9 mouse cellular contexts compared by ENCODE assay signal in the genomic region with DNA sequence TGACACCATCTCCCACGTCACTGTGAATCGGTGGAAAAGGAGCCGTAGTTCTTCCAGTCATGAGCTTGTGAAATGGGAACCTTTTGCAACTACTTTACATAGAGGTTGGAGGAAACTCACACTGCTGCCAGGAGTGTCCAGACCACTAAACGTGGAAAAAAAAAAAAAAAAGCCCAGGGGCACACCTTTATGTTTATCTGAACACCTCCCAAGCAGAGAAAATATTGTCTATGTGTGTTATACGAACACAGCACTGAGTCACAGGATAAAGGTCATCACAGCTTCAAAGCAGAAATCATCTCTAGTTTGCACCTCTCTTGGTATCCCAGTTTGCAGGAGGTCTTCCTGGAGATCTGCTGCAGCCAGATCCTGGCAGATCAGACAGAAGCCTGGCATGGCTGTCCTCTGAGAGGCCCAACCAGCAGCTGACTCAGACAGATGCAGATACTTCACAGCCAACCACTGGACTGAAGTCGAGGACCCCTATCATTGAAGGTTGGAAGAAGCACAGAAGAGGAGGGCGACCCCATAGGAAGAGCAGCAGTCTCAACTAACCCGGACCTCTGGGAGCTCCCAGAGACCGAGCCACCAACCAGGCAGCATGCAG. TPM values are rescaled to one million over a fixed set of nuclear protein-coding genes. Genes with fewer than 3 reads are reported as not detected.
A peak's percentile ranks its signal among the peaks of the same experiment; 100 is the strongest.
DNase-seq lines count a peak whose midpoint lies in the region; ATAC-seq and TF ChIP-seq lines count a peak whose summit lies in the region.
"Had no signal": no experiment of that assay in that cellular context is flagged by ENCODE, and none has a peak within 500 bp of the region (broad histone marks: within the 10 kb centered on the region; RNA-seq: fewer than 3 reads in every experiment).

No protein-coding gene starts in this region.

- no peak overlapping the region for H3K27ac ChIP-seq in kidney, postnatal 0 days
- H3K27ac ChIP-seq in embryonic facial prominence, embryonic 14.5 days (replicated peaks; ENCODE audit: low read depth, low read length) = no peak overlapping the region
- H3K27ac ChIP-seq in intestine, postnatal 0 days (ENCODE audit: low read depth, low read length) = peak overlapping the region; percentile 57
- no peak overlapping the region for H3K27ac ChIP-seq in neural tube, embryonic 15.5 days (replicated peaks)

- H3K4me1 ChIP-seq in kidney, postnatal 0 days (replicated peaks; ENCODE audit: insufficient read depth, low read length) = no peaks in the 10 kb centered on the region
- H3K4me1 ChIP-seq in embryonic facial prominence, embryonic 14.5 days (ENCODE audit: control insufficient read depth, insufficient read depth, low read length) = peaks cover 7% of the 10 kb centered on the region; the same call in 1 of the 2 replicates
- H3K4me1 ChIP-seq in intestine, postnatal 0 days (replicated peaks; ENCODE audit: control insufficient read depth, insufficient read depth, low read length) = peaks cover 3% of the 10 kb centered on the region; the same call in 1 of the 2 replicates
- H3K4me1 ChIP-seq in neural tube, embryonic 15.5 days = peaks cover 17% of the 10 kb centered on the region

- no peaks in the 10 kb centered on the region for H3K27me3 ChIP-seq in kidney, postnatal 0 days (ENCODE audit: insufficient read depth, low read length)
- no peaks in the 10 kb centered on the region; the same call in 1 of the 2 replicates for H3K27me3 ChIP-seq in embryonic facial prominence, embryonic 14.5 days (replicated peaks; ENCODE audit: control insufficient read depth, insufficient read depth, low read length)
- H3K27me3 ChIP-seq in intestine, postnatal 0 days (replicated peaks; ENCODE audit: control insufficient read depth, insufficient read depth, low read length) = no peaks in the 10 kb centered on the region
- peaks cover 6% of the 10 kb centered on the region; the same call in 1 of the 2 replicates for H3K27me3 ChIP-seq in neural tube, embryonic 15.5 days (replicated peaks)

- no peak for TF ChIP-seq CTCF in kidney, postnatal 0 days (IDR thresholded peaks at IDR 0.05; ENCODE audit: low read depth)
- no peak for TF ChIP-seq CTCF in intestine, postnatal 0 days (IDR thresholded peaks at IDR 0.05; ENCODE audit: low read depth)

- H3K9ac ChIP-seq in kidney, postnatal 0 days (ENCODE audit: low read depth, low read length) = no peak overlapping the region
- H3K9ac ChIP-seq in embryonic facial prominence, embryonic 14.5 days (ENCODE audit: low read depth, low read length) = 0 out of 2 replicates have a peak overlapping the region, but pooled peaks have one; percentile 49
- 0 out of 2 replicates have a peak overlapping the region, but pooled peaks have one; percentile 8 for H3K9ac ChIP-seq in intestine, postnatal 0 days (ENCODE audit: low read depth, low read length)
- peak overlapping the region; percentile 43; the same call in 1 of the 2 replicates for H3K9ac ChIP-seq in neural tube, embryonic 15.5 days (replicated peaks)

- no peak for DNase-seq in kidney, postnatal 0 days (ENCODE audit: low spot score)
- DNase-seq in kidney, postnatal 14 days = no peak
- no peak for DNase-seq in embryonic facial prominence, embryonic 14.5 days (ENCODE audit: low spot score)
- DNase-seq in B cell, adult 2 months = no peak
- no peak for DNase-seq in spleen, postnatal 10 days (ENCODE audit: low spot score in 2 of 2)
- no peak for DNase-seq in adrenal gland, postnatal 25 days

- H3K4me2 ChIP-seq in kidney, postnatal 0 days (ENCODE audit: low read length) = 0 out of 2 replicates have a peak overlapping the region, but pooled peaks have one; percentile 69
- H3K4me2 ChIP-seq in embryonic facial prominence, embryonic 14.5 days (ENCODE audit: low read depth, low read length) = peak overlapping the region; percentile 87
- peak overlapping the region; percentile 83 for H3K4me2 ChIP-seq in intestine, postnatal 0 days (replicated peaks; ENCODE audit: low read depth)
- peak overlapping the region; percentile 92 for H3K4me2 ChIP-seq in neural tube, embryonic 15.5 days

- H3K9me3 ChIP-seq in kidney, postnatal 0 days (replicated peaks; ENCODE audit: low read length) = no peaks in the 10 kb centered on the region
- H3K9me3 ChIP-seq in embryonic facial prominence, embryonic 14.5 days (ENCODE audit: control insufficient read depth, low read length) = no peaks in the 10 kb centered on the region
- no peaks in the 10 kb centered on the region for H3K9me3 ChIP-seq in intestine, postnatal 0 days (ENCODE audit: control insufficient read depth)
- H3K9me3 ChIP-seq in neural tube, embryonic 15.5 days (replicated peaks) = no peaks in the 10 kb centered on the region

- no peaks in the 10 kb centered on the region for H3K36me3 ChIP-seq in kidney, postnatal 0 days (ENCODE audit: insufficient read depth, low read length)
- H3K36me3 ChIP-seq in embryonic facial prominence, embryonic 14.5 days (ENCODE audit: control insufficient read depth, insufficient read depth, low read length) = no peaks in the 10 kb centered on the region
- no peaks in the 10 kb centered on the region for H3K36me3 ChIP-seq in intestine, postnatal 0 days (ENCODE audit: control insufficient read depth, insufficient read depth)
- no peaks in the 10 kb centered on the region for H3K36me3 ChIP-seq in neural tube, embryonic 15.5 days

- no peak overlapping the region for H3K4me3 ChIP-seq in kidney, postnatal 0 days (replicated peaks; ENCODE audit: low read depth, low read length)
- peak overlapping the region; percentile 48 for H3K4me3 ChIP-seq in embryonic facial prominence, embryonic 14.5 days (ENCODE audit: low read depth, low read length)
- peak overlapping the region; percentile 41; the same call in 1 of the 2 replicates for H3K4me3 ChIP-seq in intestine, postnatal 0 days (ENCODE audit: low read depth, low read length)
- H3K4me3 ChIP-seq in neural tube, embryonic 15.5 days (replicated peaks) = peak overlapping the region; percentile 51; the same call in 1 of the 2 replicates

- WGBS in kidney, postnatal 0 days = 44% methylated on average over 9 of the region's 9 CpGs
- 54% methylated on average over 9 of the region's 9 CpGs for WGBS in embryonic facial prominence, embryonic 14.5 days
- 30% methylated on average over 9 of the region's 9 CpGs for WGBS in intestine, postnatal 0 days
- WGBS in neural tube, embryonic 15.5 days = 54% methylated on average over 9 of the region's 9 CpGs

- ATAC-seq in kidney, postnatal 0 days (replicated peaks; ENCODE audit: low FRiP score, low read depth) = no peak
- no peak for ATAC-seq in embryonic facial prominence, embryonic 14.5 days (ENCODE audit: low read depth)
- ATAC-seq in intestine, postnatal 0 days = peak; percentile 66
- ATAC-seq in neural tube, embryonic 15.5 days (ENCODE audit: low FRiP score) = no peak

RNA-seq across cellular contexts. Expression of a gene that starts 2.2 kb away (rescaled TPM):
- 14.5 and 23.0 TPM in 2 replicates for polyA plus RNA-seq in kidney, postnatal 0 days (2015; fragmentation: Nextera tagmentation; extraction: Ambion mirVana)
- 1.7 and 3.3 TPM in 2 replicates for polyA plus RNA-seq in embryonic facial prominence, embryonic 14.5 days (2014; fragmentation: Nextera tagmentation; extraction: Ambion mirVana)
- polyA plus RNA-seq in intestine, postnatal 0 days (2015; fragmentation: Nextera tagmentation; extraction: Ambion mirVana) = 7.0 and 18.2 TPM in 2 replicates
- 1.8 and 12.7 TPM in 2 replicates for polyA plus RNA-seq in neural tube, embryonic 15.5 days (2015; fragmentation: Nextera tagmentation; extraction: Ambion mirVana)
- total RNA-seq in adrenal gland, postnatal 25 days (2021) = not detected in 2 replicates
- total RNA-seq: gastrocnemius, postnatal 10 days had no signal
